Mouse (Mus musculus): ENCODE data around the gene Il6ra.

Gene Il6ra

DNA sequence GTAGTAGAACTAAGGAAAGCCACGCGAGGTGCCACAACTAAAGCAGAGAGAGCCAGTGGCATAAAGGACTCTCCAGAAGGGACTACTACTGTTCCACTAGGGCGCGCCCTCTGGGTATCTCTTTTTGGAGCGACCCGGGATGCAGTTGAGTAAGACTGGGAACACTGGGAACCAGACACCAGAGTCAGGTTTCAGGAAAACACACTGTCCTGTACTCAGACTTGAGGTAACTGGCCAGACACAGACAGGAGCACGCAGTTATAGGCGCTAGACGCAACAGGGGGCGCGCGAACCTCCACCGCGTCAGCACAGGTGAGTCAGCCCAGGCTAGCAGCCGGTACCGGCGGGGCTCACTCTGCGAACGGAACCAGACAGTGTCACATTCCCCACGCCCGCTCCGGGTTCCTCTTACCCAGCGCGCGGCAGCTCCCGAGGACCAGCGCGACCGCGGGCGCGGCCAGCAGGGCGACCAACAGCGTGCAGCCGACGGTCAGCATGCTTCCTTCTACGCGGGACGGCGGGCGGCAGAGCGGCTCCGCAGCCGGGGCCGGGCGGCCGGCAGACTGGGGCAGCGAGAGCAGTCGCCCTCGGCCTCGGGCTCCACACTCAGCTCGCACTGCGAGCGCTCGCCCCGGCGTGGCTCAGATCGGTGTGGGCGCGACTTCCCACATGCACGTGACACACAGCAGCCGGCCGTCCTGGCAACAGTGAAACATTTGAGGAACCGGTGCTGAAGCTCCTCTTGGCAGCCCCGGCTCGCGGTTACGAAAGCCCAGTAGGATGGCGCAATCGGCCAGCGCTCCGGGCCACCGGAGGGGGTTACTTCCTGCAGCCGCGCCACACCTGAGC is at the start of gene Il6ra:
Gene Il6ra (minus strand): TSS at position 654 of the 849 bp plus-strand sequence.
- peak; percentile 72 for DNase-seq (ENCODE audit: low spot score)

DNA sequence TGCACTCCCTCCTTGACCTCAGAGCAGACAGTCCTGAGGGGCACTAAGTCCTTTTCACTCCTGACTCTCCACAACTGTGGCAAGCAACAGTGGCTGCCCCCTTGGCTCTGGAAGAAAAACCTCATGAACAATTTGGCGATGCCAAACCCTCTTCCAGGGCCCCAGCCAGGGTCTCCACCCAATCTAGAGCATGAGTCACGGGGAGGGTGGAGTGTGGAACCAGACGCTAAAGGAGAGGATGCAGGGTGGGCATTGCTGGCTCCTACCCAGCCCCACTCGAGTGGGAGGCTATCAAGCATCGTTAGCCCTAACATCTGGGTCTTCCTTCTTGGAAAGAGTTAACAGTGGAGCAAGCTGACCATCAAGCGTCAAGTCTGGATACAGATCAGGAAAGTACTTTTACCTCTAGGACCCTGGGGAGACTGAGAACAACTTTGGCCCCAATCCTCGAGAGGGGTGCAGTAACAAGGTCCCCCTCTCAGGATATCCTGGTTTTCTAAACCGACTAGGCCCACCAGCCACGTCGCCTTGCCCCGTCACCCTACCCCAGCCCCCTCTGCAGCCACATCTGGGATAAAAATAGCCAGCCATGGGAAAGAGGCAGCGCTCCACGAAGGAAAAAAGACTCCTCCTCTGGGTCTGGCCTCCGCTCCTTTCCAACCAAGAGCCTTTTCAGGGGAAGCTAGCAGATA is 49.2 kb upstream of the Il6ra start:
- DNase-seq (ENCODE audit: low spot score): peak; percentile 32

DNA sequence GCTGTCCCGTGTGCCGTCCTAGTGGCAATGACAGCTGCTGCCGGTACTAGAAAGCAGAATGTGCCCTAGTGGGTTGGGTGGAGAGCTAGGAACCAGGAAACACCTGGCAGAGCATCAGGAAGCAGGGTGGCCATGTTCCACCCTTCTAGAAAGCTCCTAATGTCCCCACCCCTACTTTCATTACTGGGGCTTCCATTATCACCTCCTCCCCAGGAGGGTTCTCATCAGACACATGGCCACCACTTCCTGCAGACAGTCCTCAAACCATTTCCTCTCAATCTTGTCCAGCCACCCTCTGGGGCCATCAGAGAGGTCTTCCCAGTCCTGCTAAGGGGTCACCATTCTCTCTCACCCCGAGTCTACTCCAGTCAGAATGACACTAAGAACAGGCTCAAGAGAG is 48.4 kb upstream of the Il6ra start:
- no peak for DNase-seq (ENCODE audit: low spot score)

DNA sequence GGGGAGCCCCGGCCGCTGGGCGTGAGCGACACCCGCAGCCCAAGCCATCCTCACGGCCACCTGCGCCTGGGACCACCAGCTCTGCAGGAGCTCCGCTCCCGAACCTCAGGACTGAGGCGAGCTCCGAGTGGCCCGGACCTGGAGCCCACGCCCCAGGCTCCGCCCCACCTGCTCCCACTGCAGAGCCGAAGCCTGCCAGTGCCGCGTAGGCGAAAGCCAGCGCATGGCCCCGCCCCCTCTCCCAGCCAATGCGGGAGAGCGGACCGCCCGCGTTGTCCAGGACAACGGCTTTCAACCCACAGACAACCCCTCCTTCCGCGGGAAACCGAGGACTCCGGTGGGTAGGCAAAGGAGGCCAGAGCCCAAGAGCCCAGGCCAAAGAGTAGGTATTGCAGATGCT is 47.5 kb upstream of the Il6ra start:
- DNase-seq (ENCODE audit: low spot score): peak; percentile 94

DNA sequence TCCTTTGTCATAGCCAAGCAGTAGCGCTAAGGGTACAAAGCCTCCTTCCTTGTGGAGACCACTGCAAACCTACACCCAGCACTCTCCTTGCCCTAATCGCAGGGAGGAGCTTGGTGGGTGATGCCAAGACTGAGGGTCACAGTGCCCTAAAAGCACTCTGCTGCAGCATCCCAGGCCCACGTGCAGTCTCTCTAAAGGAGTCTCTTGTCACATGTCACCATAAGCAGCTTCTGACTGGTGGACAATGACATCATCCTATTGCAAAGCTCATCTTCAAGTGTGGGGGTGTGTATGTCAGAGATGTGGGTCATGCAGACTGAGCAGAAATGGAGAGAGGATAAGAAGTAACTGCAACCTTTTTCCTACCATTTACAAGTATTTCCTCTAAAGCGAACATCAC is 46.4 kb upstream of the Il6ra start:
- DNase-seq (ENCODE audit: low spot score): peak; percentile 63

DNA sequence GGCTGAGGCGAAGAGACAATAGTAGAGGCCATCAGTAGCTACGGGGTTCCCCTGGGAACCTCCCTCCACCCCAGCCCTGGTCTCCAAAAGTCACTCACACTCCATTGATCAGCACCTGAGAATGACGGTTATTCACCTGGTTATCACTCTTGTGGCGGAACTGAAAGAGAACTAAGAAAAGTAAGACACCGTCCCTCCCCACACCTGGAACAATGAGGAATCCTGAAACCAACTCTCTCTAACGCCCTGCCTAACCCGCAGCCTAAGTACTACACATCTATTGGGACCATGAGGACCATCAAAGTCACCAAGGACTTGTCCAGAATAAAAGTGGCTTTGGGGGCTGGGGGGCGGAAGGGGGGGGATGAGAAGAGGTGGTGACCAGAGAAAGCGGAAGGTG is 44.9 kb upstream of the Il6ra start:
- DNase-seq (ENCODE audit: low spot score): no peak

DNA sequence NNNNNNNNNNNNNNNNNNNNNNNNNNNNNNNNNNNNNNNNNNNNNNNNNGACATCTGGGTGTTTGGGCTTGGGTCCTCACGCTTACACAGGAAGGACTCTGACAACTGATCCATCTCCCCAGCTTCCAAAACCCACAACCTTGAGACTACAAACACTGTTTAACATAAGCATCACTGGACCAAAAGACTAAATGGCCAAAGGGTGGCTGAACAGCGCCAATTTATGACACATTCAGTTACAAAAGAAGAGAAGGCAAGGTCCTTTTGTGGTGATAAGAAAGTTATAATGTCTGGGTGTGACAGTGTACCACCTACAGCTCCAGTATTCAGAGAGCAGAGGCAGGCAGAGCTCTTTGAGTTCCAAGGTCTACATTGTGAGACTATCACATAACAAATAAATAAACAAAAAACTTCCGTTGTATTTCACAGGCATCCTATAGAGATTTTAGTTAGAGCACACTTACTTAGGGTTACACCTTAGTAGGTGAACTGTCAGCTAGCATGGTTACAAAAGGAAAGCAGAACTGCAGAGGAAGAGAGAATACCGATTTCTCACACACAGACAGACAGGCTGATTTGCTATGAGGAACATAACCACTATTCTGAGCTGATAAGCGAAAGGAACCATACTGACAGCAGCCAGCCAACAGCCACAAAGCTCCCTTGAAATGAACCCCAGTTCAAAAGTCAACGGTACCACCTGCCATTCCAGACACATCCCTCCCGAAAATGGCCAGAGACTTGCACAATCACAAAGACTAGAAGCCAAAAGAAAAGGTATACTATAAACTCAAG is 43.4 kb upstream of the Il6ra start:
- DNase-seq (ENCODE audit: low spot score): no peak

DNA sequence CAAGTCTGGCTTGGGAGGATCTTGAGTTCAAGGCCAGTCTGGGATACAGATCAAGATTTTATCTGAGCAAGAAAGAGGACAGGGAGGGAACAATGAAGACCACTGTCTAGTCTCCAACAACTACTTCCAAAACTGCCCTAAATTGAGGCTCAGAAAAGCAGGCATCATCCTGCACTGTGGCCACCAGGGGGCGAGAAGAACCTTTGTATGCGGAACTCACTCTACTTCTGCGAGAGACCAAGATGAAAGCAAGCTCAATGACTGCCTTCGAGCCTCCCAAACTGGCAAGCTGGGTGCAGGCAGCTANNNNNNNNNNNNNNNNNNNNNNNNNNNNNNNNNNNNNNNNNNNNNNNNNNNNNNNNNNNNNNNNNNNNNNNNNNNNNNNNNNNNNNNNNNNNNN is 40.4 kb upstream of the Il6ra start:
- DNase-seq (ENCODE audit: low spot score): peak; percentile 89

DNA sequence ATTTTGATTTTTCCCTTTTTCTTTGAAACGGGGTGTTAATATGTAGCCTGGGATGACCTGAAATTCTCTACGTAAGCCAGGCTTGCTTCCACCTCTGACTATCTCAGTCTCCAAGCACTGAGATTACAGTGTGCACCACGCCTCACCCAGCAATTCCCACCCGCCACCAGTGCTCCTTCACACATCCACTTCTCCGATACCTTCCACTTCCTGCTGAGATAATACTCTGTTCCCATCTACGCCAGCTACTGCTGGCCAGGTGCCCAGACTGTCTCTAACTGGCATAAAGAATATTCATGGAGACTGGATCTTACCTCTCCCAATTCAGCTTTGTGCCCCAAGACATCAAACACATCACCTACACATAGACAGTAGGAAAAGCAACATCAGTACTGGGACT is 35.7 kb upstream of the Il6ra start:
- DNase-seq (ENCODE audit: low spot score): no peak

DNA sequence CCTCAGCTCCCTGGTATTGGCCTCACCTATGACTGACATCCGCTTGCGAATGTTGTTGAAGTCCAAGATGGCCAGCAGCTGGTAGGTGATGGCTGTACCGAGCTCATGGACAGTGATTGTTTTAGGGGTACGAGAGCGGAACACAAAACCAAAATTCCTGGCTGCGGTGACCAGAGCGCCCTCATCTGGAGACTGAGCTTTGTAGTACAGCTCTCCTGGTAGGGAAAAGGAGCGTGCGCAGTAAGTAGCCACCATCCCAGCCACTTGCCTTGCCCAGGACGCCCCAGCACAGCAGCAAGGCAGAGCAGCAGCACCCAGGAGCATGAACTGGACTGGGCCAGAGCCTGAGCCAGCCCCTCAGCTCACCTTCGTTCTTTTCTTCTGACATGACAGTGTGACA is 35.0 kb upstream of the Il6ra start:
- DNase-seq (ENCODE audit: low spot score): no peak

DNA sequence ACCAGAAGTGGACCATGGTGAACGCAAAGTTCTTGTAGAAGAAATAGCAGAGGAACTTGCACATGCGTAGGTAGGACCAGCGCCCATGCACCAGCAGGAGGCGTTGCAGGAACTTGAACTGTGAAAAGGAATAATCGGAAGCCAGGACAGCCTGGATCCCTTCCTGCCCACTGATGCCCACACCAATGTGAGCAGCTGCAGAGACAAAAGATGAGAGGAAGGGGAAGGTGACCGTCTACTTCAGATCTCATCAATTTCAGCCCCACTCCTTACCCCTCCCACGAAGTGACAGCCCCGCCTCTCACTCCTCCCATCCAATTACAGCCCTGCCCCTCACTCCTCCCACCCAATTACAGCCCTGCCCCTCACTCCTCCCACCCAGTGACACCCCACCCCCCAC is 32.0 kb upstream of the Il6ra start:
- DNase-seq (ENCODE audit: low spot score): no peak

DNA sequence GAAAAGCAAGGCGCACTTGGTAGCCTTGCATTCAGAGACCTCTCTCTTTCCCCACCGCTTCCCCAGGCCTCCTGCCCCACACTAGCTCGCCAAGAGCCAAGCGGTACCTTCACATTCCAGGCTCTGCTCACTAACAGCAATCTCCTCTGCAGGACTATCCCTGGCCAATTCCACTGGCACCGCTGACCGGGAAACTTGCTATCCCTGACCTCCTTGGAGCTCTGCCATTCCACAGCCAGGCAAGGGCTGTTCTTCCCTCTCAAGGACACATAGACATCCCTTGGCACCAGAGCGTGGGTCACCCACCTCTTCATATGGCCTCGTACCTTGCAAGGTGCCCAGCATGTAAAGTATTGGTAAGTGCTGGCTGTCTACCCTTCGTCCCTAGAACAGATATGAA is 29.9 kb upstream of the Il6ra start:
- no peak for DNase-seq (ENCODE audit: low spot score)

DNA sequence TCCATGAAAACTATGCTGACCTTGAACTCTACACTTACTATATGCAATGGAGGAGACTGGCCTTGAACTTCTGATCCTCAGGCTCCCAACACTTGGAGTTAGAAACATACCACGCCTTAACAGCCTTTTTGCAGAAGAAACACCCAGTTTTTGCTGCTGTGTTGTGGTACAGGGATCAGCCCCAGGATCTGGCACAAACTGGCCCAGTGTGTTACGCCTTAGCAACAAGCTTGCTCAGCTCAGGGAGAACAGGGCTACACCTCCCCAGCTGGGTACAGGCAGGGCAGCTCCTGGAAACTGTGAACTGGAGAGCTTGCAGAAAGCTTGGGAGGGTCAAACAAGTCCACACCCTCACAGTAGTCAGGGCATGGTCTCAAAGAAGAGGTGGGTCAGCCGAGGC is 23.5 kb upstream of the Il6ra start:
- no peak for DNase-seq (ENCODE audit: low spot score)

DNA sequence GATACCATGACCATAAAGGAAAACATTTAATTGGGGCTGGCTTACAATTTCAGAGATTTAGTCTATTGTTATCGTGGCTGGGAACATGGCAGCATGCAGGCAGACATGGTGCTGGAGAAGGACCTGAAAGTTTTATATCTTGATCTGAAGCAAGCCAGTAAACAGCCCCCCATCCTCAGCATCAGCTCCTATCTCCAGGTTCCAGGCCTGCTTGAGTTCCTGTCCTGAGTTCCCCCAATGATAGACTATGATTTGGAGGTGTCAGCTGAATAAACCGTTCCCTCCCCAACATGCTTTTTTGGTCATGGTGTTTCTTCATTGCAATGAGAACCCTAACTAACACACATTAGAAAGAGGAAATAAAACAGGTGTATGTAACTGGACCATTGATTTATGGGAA is 19.9 kb upstream of the Il6ra start:
- DNase-seq (ENCODE audit: low spot score): no peak

DNA sequence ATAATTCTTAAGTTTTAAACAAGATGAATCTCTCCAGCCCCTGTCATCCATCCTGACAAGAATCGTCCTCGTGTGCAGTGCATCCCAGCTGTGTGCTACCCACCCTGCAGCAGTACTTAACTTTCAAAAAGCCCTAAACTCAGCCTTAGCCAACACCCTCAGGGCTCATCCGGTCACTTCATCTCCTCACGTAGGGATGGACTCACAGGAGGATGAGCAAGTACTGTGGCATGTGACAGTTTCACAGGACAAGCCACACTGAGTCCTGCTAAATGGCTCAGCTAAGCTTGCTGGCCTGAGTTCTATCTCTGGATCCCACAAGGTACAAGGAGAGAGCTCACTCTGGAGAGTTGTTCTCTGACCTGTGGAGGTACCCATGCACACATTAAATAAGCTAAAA is 16.0 kb upstream of the Il6ra start:
- DNase-seq (ENCODE audit: low spot score): no peak

DNA sequence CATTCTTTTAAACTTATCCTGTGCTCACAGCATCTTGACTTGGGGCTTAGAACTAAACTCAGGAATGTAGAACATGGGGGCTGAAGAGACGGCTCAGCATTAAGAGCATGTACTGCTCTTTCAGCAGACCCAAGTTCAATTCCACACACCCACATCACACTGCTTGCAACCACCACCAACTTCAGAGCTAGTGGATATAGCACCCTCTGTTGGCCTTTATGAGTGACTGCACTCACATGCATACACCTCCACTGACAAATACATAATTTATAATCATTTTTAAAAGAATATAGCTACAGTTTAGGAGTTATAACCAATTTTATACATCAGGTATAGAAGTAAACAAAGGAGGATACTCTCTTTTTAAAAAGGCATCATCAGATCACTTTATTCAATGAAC is 13.4 kb upstream of the Il6ra start:
- no peak for DNase-seq (ENCODE audit: low spot score)

DNA sequence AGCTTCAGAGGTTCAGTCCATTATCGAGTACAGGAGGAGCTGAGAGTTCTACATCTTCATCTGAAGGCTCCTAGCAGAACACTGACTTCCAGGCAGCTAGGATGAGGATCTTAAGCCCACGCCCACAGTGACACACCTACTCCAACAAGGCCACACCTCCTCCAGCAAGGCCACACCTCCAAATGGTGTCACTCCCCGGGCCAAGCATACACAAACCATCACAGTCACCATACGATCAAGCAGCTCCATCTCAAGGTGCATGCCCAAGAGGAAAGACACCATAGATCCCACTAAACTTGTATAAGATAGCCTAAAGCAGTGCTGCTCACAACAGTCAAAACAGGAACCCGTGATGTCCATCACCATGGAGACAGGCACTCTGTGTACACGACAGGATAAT is 7.7 kb upstream of the Il6ra start:
- DNase-seq (ENCODE audit: low spot score): no peak

DNA sequence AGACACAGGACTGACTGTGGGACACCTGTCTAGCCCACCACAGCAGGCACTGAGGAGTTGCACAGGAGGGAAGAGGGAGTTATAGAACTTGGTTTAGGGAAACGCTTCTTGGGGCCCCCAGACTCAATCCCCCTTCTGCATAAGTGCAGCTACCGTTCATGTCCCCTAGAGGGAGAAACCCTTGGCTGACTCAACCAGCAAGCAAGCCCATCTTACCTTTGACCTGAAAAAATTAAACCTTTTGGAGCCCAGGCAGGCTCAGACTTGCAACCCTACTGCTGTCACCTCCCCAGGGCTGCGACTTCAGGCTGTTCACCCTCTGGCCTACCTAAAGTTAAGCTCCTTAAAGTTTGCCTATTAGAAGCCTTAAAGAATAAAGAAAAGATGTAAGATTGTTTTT is 4.4 kb upstream of the Il6ra start:
- no peak for DNase-seq (ENCODE audit: low spot score)

DNA sequence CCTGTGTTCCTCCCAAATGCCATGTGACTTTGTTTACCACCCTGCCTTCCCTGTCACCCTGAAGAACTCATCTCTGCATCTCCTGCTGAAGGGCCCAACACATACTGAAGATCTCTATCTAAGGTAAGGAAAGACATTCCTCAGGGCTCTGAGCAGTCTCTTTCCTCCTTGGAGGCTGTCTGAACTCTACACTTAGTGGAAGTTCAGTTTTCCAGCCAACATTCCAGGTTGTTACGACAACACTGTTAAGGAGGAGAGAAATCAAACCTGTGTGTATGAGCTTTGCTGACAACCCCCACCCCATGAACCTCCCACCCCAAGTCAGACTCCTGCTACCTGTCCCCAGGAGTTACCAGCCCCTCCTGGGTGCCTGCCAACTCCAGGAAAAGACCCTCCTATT is 3.6 kb upstream of the Il6ra start:
- DNase-seq (ENCODE audit: low spot score): no peak

DNA sequence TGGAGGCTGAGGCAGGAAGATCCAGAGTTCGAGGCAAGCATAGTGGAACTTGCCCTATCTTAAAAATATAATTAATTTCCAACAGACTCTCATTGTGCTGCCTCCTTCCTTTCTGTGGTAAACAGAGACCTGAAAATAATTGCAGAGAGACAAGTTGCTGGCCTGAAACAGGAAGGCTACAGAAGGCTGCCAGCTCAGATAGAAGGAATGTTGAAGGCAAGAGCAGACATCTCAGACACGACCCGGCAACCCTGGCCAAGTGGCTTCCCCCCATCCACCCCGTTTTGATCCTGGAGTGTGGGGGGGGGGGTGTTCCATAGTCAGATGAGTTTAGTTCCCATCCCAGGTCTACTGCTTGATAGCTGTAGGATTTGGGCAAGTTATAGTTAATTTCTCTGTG is 1.7 kb upstream of the Il6ra start:
- no peak for DNase-seq (ENCODE audit: low spot score)

DNA sequence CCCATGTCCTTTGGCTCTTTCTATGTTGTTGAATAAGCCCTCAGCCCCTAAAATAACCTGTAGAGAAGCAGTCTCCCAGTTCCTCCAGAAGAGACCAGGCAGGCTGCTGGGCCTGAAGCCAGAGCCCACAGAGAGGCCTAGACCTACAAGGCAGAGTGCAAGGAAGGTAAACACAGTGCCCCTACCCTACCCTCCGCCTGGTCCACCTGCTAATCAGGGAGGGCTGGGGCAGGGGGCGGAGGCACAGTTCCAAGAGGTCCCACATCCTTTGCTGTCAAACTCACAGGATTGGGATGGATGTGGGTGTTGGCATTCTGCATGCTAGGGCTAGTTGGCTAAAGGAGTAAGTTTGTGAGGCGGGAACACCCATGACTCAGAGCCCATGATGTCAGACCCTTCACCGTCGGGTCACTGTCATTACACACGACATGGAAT is 871 bp downstream of the Il6ra start:
- DNase-seq (ENCODE audit: low spot score): no peak

DNA sequence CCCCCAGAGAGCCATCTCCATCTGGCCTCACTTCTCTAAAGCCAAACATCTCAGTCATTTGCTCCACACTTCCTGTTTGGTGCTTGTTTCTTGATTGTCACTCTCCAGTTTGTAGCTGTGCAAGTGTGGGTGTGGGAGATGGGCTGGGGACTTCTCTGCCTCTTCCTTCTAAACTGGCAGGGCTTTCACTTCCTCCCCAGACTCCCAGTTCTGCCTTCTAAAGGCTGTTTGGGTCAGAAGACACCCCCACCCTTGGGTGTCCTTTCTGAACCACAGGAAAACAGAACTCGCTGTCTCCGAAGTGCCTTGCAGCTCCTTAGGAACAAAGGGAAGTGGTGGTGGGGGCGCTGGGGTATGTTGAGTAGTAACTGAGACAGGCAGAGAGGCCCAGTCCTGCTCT is 1.8 kb downstream of the Il6ra start:
- no peak for DNase-seq (ENCODE audit: low spot score)

All from retina, embryonic 14.5 days (tissue).